Mouse (Mus musculus): Measurements from ENCODE around the gene Mtmr1. TPM values are rescaled to one million over a fixed set of nuclear protein-coding genes. Genes with fewer than 3 reads are reported as not detected.

Mtmr1 gene
- polyA plus RNA-seq, 1 experiment from 2014 or later, result 12.5 TPM

GRCm38 (mm10) chrX:71408386-71408785 is 43.8 kb downstream of the Mtmr1 start:
- 61% methylated on average over 1 of the region's 1 CpGs for WGBS
- H3K4me2 ChIP-seq (replicated peaks), result no peak overlapping the region
- H3K9me3 ChIP-seq, result no peaks in the 10 kb centered on the region
- H3K27me3 ChIP-seq (replicated peaks), result no peaks in the 10 kb centered on the region
- no peak overlapping the region for H3K9ac ChIP-seq
- H3K27ac ChIP-seq, result no peak overlapping the region
- no peak overlapping the region for H3K4me3 ChIP-seq (replicated peaks)
- ATAC-seq, result no peak
- no peaks in the 10 kb centered on the region for H3K4me1 ChIP-seq (replicated peaks)
- H3K36me3 ChIP-seq, result no peaks in the 10 kb centered on the region

GRCm38 (mm10) chrX:71412776-71413175 is 48.2 kb downstream of the Mtmr1 start:
- 68% methylated on average over 3 of the region's 3 CpGs for WGBS
- ATAC-seq, result no peak

GRCm38 (mm10) chrX:71413616-71414015 is 49.1 kb downstream of the Mtmr1 start:
- H3K4me1 ChIP-seq (replicated peaks), result no peaks in the 10 kb centered on the region
- H3K4me2 ChIP-seq (replicated peaks), result no peak overlapping the region
- H3K9me3 ChIP-seq, result no peaks in the 10 kb centered on the region
- no peak for ATAC-seq
- H3K27ac ChIP-seq, result no peak overlapping the region
- H3K27me3 ChIP-seq (replicated peaks), result no peaks in the 10 kb centered on the region
- no peak overlapping the region for H3K9ac ChIP-seq
- H3K36me3 ChIP-seq, result no peaks in the 10 kb centered on the region
- WGBS, result 85% methylated on average over 4 of the region's 4 CpGs
- no peak overlapping the region for H3K4me3 ChIP-seq (replicated peaks)

More at GRCm38 (mm10) chrX:71412776-71413175, 48.2 kb downstream of the Mtmr1 start:
- no peaks in the 10 kb centered on the region for H3K27me3 ChIP-seq (replicated peaks)
- no peak overlapping the region for H3K9ac ChIP-seq
- H3K4me1 ChIP-seq (replicated peaks), result no peaks in the 10 kb centered on the region
- H3K27ac ChIP-seq, result no peak overlapping the region
- H3K4me2 ChIP-seq (replicated peaks), result no peak overlapping the region
- H3K36me3 ChIP-seq, result no peaks in the 10 kb centered on the region
- H3K9me3 ChIP-seq, result no peaks in the 10 kb centered on the region
- no peak overlapping the region for H3K4me3 ChIP-seq (replicated peaks)

GRCm38 (mm10) chrX:71424852-71425251 is 60.3 kb downstream of the Mtmr1 start:
- Histone ChIP-seq H3K9ac (no peak overlapping the region), H3K4me3 (replicated peaks) (no peak overlapping the region), H3K27ac (no peak overlapping the region), H3K27me3 (replicated peaks) (no peaks in the 10 kb centered on the region), H3K9me3 (no peaks in the 10 kb centered on the region), H3K4me1 (replicated peaks) (no peaks in the 10 kb centered on the region), H3K4me2 (replicated peaks) (no peak overlapping the region), H3K36me3 (no peaks in the 10 kb centered on the region)
- ATAC-seq, result no peak
- 66% methylated on average over 1 of the region's 1 CpGs for WGBS

GRCm38 (mm10) chrX:71425746-71426519 is 61.4 kb downstream of the Mtmr1 start:
- 46% methylated on average over 9 of the region's 9 CpGs for WGBS
- Histone ChIP-seq H3K9ac (no peak overlapping the region), H3K36me3 (no peaks in the 10 kb centered on the region), H3K4me2 (replicated peaks) (no peak overlapping the region), H3K27ac (no peak overlapping the region), H3K9me3 (no peaks in the 10 kb centered on the region), H3K27me3 (replicated peaks) (no peaks in the 10 kb centered on the region), H3K4me1 (replicated peaks) (no peaks in the 10 kb centered on the region), H3K4me3 (replicated peaks) (no peak overlapping the region)
- ATAC-seq, result peak; percentile 66

- Histone ChIP-seq H3K36me3 (no peaks in the 10 kb centered on the region), H3K4me1 (replicated peaks) (no peaks in the 10 kb centered on the region), H3K4me3 (replicated peaks) (no peak overlapping the region), H3K9me3 (no peaks in the 10 kb centered on the region), H3K27ac (no peak overlapping the region), H3K9ac (no peak overlapping the region), H3K27me3 (replicated peaks) (no peaks in the 10 kb centered on the region), H3K4me2 (replicated peaks) (no peak overlapping the region)
- no peak for ATAC-seq
Measured at GRCm38 (mm10) chrX:71427491-71427890, 62.9 kb downstream of the Mtmr1 start.

GRCm38 (mm10) chrX:71430900-71431299 is 66.3 kb downstream of the Mtmr1 start:
- Histone ChIP-seq H3K9me3 (no peaks in the 10 kb centered on the region), H3K9ac (no peak overlapping the region), H3K36me3 (no peaks in the 10 kb centered on the region), H3K4me1 (replicated peaks) (no peaks in the 10 kb centered on the region), H3K27me3 (replicated peaks) (no peaks in the 10 kb centered on the region), H3K4me3 (replicated peaks) (no peak overlapping the region), H3K27ac (no peak overlapping the region), H3K4me2 (replicated peaks) (no peak overlapping the region)
- 83% methylated on average over 5 of the region's 5 CpGs for WGBS
- no peak for ATAC-seq

GRCm38 (mm10) chrX:71434448-71434847 is 69.9 kb downstream of the Mtmr1 start:
- WGBS, result 92% methylated on average over 1 of the region's 1 CpGs

GRCm38 (mm10) chrX:71434860-71435259 is 70.3 kb downstream of the Mtmr1 start:
- no peaks in the 10 kb centered on the region for H3K36me3 ChIP-seq
- H3K4me2 ChIP-seq (replicated peaks), result no peak overlapping the region
- H3K9me3 ChIP-seq, result no peaks in the 10 kb centered on the region
- no peak for ATAC-seq
- H3K4me3 ChIP-seq (replicated peaks), result no peak overlapping the region
- H3K9ac ChIP-seq, result no peak overlapping the region
- no peaks in the 10 kb centered on the region for H3K27me3 ChIP-seq (replicated peaks)
- 78% methylated on average over 8 of the region's 8 CpGs for WGBS
- no peak overlapping the region for H3K27ac ChIP-seq
- H3K4me1 ChIP-seq (replicated peaks), result no peaks in the 10 kb centered on the region

More at GRCm38 (mm10) chrX:71434448-71434847, 69.9 kb downstream of the Mtmr1 start:
- no peak overlapping the region for H3K4me3 ChIP-seq (replicated peaks)
- H3K9ac ChIP-seq, result no peak overlapping the region
- H3K36me3 ChIP-seq, result no peaks in the 10 kb centered on the region
- ATAC-seq, result no peak
- H3K4me2 ChIP-seq (replicated peaks), result no peak overlapping the region
- H3K27ac ChIP-seq, result no peak overlapping the region
- no peaks in the 10 kb centered on the region for H3K4me1 ChIP-seq (replicated peaks)
- H3K27me3 ChIP-seq (replicated peaks), result no peaks in the 10 kb centered on the region
- H3K9me3 ChIP-seq, result no peaks in the 10 kb centered on the region

GRCm38 (mm10) chrX:71435542-71435941 is 71.0 kb downstream of the Mtmr1 start:
- Histone ChIP-seq H3K9ac (no peak overlapping the region), H3K27me3 (replicated peaks) (no peaks in the 10 kb centered on the region), H3K4me1 (replicated peaks) (no peaks in the 10 kb centered on the region), H3K4me3 (replicated peaks) (no peak overlapping the region), H3K36me3 (no peaks in the 10 kb centered on the region), H3K27ac (no peak overlapping the region), H3K4me2 (replicated peaks) (no peak overlapping the region), H3K9me3 (no peaks in the 10 kb centered on the region)
- 87% methylated on average over 2 of the region's 2 CpGs for WGBS
- no peak for ATAC-seq

- no peaks in the 10 kb centered on the region for H3K27me3 ChIP-seq (replicated peaks)
- ATAC-seq, result no peak
- no peaks in the 10 kb centered on the region for H3K4me1 ChIP-seq (replicated peaks)
- no peak overlapping the region for H3K4me2 ChIP-seq (replicated peaks)
- WGBS, result 90% methylated on average over 6 of the region's 6 CpGs
- H3K4me3 ChIP-seq (replicated peaks), result no peak overlapping the region
- H3K9me3 ChIP-seq, result no peaks in the 10 kb centered on the region
- H3K36me3 ChIP-seq, result no peaks in the 10 kb centered on the region
- no peak overlapping the region for H3K9ac ChIP-seq
- H3K27ac ChIP-seq, result no peak overlapping the region
Measured at GRCm38 (mm10) chrX:71439473-71439872, 74.9 kb downstream of the Mtmr1 start.

GRCm38 (mm10) chrX:71442916-71443315 is 78.4 kb downstream of the Mtmr1 start:
- WGBS, result 80% methylated on average over 5 of the region's 5 CpGs
- H3K36me3 ChIP-seq, result no peaks in the 10 kb centered on the region

GRCm38 (mm10) chrX:71456078-71456737 is 91.6 kb downstream of the Mtmr1 start:
- no peaks in the 10 kb centered on the region for H3K36me3 ChIP-seq
- no peak overlapping the region for H3K4me2 ChIP-seq (replicated peaks)
- 82% methylated on average over 6 of the region's 6 CpGs for WGBS
- no peak overlapping the region for H3K9ac ChIP-seq
- no peak overlapping the region for H3K27ac ChIP-seq
- no peak for ATAC-seq
- no peak overlapping the region for H3K4me3 ChIP-seq (replicated peaks)
- H3K9me3 ChIP-seq, result no peaks in the 10 kb centered on the region
- H3K4me1 ChIP-seq (replicated peaks), result no peaks in the 10 kb centered on the region
- no peaks in the 10 kb centered on the region for H3K27me3 ChIP-seq (replicated peaks)

More at GRCm38 (mm10) chrX:71442916-71443315, 78.4 kb downstream of the Mtmr1 start:
- no peak overlapping the region for H3K27ac ChIP-seq
- no peaks in the 10 kb centered on the region for H3K4me1 ChIP-seq (replicated peaks)
- no peak overlapping the region for H3K4me2 ChIP-seq (replicated peaks)
- no peak overlapping the region for H3K9ac ChIP-seq
- no peak overlapping the region for H3K4me3 ChIP-seq (replicated peaks)
- no peaks in the 10 kb centered on the region for H3K27me3 ChIP-seq (replicated peaks)
- no peaks in the 10 kb centered on the region for H3K9me3 ChIP-seq
- no peak for ATAC-seq
